Comparison of ENCODE assay signal across 8 mouse cellular contexts in genomic region chr4:86856304-86857112, GRCm38 (mm10). TPM values are rescaled to one million over a fixed set of nuclear protein-coding genes. Genes with fewer than 3 reads are reported as not detected.
DNase-seq lines count a peak whose midpoint lies in the region; ATAC-seq and TF ChIP-seq lines count a peak whose summit lies in the region.

No protein-coding gene starts in this region.

- WGBS in heart, embryonic 15.5 days, result under 1% methylated on average over 50 of the region's 50 CpGs
- 1% methylated on average over 50 of the region's 50 CpGs for WGBS in hindbrain, embryonic 15.5 days
- WGBS in midbrain, embryonic 14.5 days, result 2% methylated on average over 50 of the region's 50 CpGs

- peak; percentile 5; the same call in 1 of the 2 replicates for ATAC-seq in heart, embryonic 15.5 days (replicated peaks; ENCODE audit: insufficient number of reproducible peaks, insufficient read depth, low FRiP score, low read depth)
- ATAC-seq in hindbrain, embryonic 15.5 days (ENCODE audit: low FRiP score, low read depth), result no peak
- ATAC-seq in midbrain, embryonic 14.5 days (ENCODE audit: low FRiP score, low TSS enrichment), result 0 out of 2 replicates have a peak, but pooled peaks have one; percentile 0

- no peak for TF ChIP-seq POLR2A in bone marrow macrophage, adult 2 months (IDR thresholded peaks at IDR 0.05; ENCODE audit: borderline replicate concordance, low read depth, low read length)

- peak overlapping the region; percentile 92 for H3K4me3 ChIP-seq in heart, embryonic 15.5 days
- peak overlapping the region; percentile 76 for H3K4me3 ChIP-seq in bone marrow macrophage, adult 2 months (ENCODE audit: insufficient read depth, low read length)
- H3K4me3 ChIP-seq in hindbrain, embryonic 15.5 days, result peak overlapping the region; percentile 84
- H3K4me3 ChIP-seq in midbrain, embryonic 14.5 days (replicated peaks; ENCODE audit: low read depth, low read length), result peak overlapping the region; percentile 89

- H3K36me3 ChIP-seq in heart, embryonic 15.5 days, result peaks cover 32% of the 10 kb centered on the region
- H3K36me3 ChIP-seq in hindbrain, embryonic 15.5 days, result peaks cover 26% of the 10 kb centered on the region
- peaks cover 38% of the 10 kb centered on the region for H3K36me3 ChIP-seq in midbrain, embryonic 14.5 days (ENCODE audit: control insufficient read depth, insufficient read depth, low read length)

- peak overlapping the region; percentile 90 for H3K27ac ChIP-seq in heart, embryonic 15.5 days
- peak overlapping the region; percentile 86 for H3K27ac ChIP-seq in bone marrow macrophage, adult 2 months (ENCODE audit: insufficient read depth, low read depth, low read length)
- H3K27ac ChIP-seq in hindbrain, embryonic 15.5 days (replicated peaks), result peak overlapping the region; percentile 98
- peak overlapping the region; percentile 97 for H3K27ac ChIP-seq in midbrain, embryonic 14.5 days (replicated peaks; ENCODE audit: low read depth, low read length)

- H3K9me3 ChIP-seq in heart, embryonic 15.5 days (replicated peaks), result no peaks in the 10 kb centered on the region
- no peaks in the 10 kb centered on the region for H3K9me3 ChIP-seq in hindbrain, embryonic 15.5 days
- no peaks in the 10 kb centered on the region for H3K9me3 ChIP-seq in midbrain, embryonic 14.5 days (ENCODE audit: control insufficient read depth, low read length)

- no peaks in the 10 kb centered on the region for H3K27me3 ChIP-seq in heart, embryonic 15.5 days
- no peaks in the 10 kb centered on the region for H3K27me3 ChIP-seq in hindbrain, embryonic 15.5 days
- H3K27me3 ChIP-seq in midbrain, embryonic 14.5 days (ENCODE audit: control insufficient read depth, insufficient read depth, low read length), result no peaks in the 10 kb centered on the region

- H3K9ac ChIP-seq in heart, embryonic 15.5 days, result peak overlapping the region; percentile 100
- peak overlapping the region; percentile 100 for H3K9ac ChIP-seq in hindbrain, embryonic 15.5 days
- peak overlapping the region; percentile 99 for H3K9ac ChIP-seq in midbrain, embryonic 14.5 days (replicated peaks; ENCODE audit: low read length)

- DNase-seq in heart, adult 11 months, result no peak
- peak; percentile 27 for DNase-seq in 416B (ENCODE audit: low read depth)
- peak; percentile 31 for DNase-seq in midbrain, embryonic 14.5 days
- no peak for DNase-seq in cerebellum, adult 9-11 months
- no peak for DNase-seq in spleen, postnatal 36 days (ENCODE audit: low spot score in 2 of 2)

- H3K4me1 ChIP-seq in heart, embryonic 15.5 days (replicated peaks), result peaks cover 10% of the 10 kb centered on the region
- H3K4me1 ChIP-seq in bone marrow macrophage, adult 2 months (ENCODE audit: control insufficient read depth, insufficient read depth, low read length), result peaks cover 6% of the 10 kb centered on the region; the same call in 1 of the 2 replicates
- H3K4me1 ChIP-seq in hindbrain, embryonic 15.5 days (replicated peaks), result peaks cover 20% of the 10 kb centered on the region
- H3K4me1 ChIP-seq in midbrain, embryonic 14.5 days (ENCODE audit: control insufficient read depth, insufficient read depth, low read length), result peaks cover 16% of the 10 kb centered on the region

- no peak for TF ChIP-seq CTCF in bone marrow macrophage, adult 2 months (IDR thresholded peaks at IDR 0.05; ENCODE audit: low read depth, low read length)

- H3K4me2 ChIP-seq in heart, embryonic 15.5 days, result peak overlapping the region; percentile 83
- peak overlapping the region; percentile 87 for H3K4me2 ChIP-seq in hindbrain, embryonic 15.5 days
- H3K4me2 ChIP-seq in midbrain, embryonic 14.5 days (ENCODE audit: low read length), result peak overlapping the region; percentile 87

RNA-seq across cellular contexts. Expression of gene Rps6, which starts 0.7 kb away (rescaled TPM):
- 405 and 410 TPM in 2 replicates for polyA plus RNA-seq in heart, embryonic 15.5 days (2015; fragmentation: Nextera tagmentation; extraction: Ambion mirVana)
- 1,487 and 1,542 TPM in 2 replicates for polyA plus RNA-seq in bone marrow macrophage, adult 2 months (2012; ENCODE audit: insufficient read depth, insufficient read length, missing spikeins)
- 374 and 396 TPM in 2 replicates for polyA plus RNA-seq in hindbrain, embryonic 15.5 days (2015; fragmentation: Nextera tagmentation; extraction: Ambion mirVana)
- polyA plus RNA-seq in midbrain, embryonic 14.5 days (2014; fragmentation: Nextera tagmentation; extraction: Ambion mirVana), result 413 and 486 TPM in 2 replicates

RNA-seq across cellular contexts. Expression of gene Acer2, which starts 17.7 kb away (rescaled TPM):
- 28.6 and 30.4 TPM in 2 replicates for polyA plus RNA-seq in heart, embryonic 15.5 days (2015; fragmentation: Nextera tagmentation; extraction: Ambion mirVana)
- 0.72 TPM in 1 of 2 replicates, not detected in the other for polyA plus RNA-seq in bone marrow macrophage, adult 2 months (2012; ENCODE audit: insufficient read depth, insufficient read length, missing spikeins)
- 18.0 and 20.2 TPM in 2 replicates for polyA plus RNA-seq in hindbrain, embryonic 15.5 days (2015; fragmentation: Nextera tagmentation; extraction: Ambion mirVana)
- 22.5 and 26.8 TPM in 2 replicates for polyA plus RNA-seq in midbrain, embryonic 14.5 days (2014; fragmentation: Nextera tagmentation; extraction: Ambion mirVana)

Comparison
In these comparisons a context has a peak if more than half of its experiments do, and no peak if none do; other contexts are left out.
1. DNase-seq: peak in 416B (single experiment) and midbrain, embryonic 14.5 days (single experiment); none in heart, adult 11 months (single experiment), cerebellum, adult 9-11 months (single experiment) and spleen, postnatal 36 days (0 of 2).
2. RNA of gene Acer2, which starts 17.7 kb away (polyA plus RNA-seq): 28.6 to 30.4 TPM in heart, embryonic 15.5 days, 22.5 to 26.8 TPM in midbrain, embryonic 14.5 days and 18.0 to 20.2 TPM in hindbrain, embryonic 15.5 days; 0.72 TPM in bone marrow macrophage, adult 2 months; every median in the first group is over 10 times any median in the second.
3. Peak in every context shown above with its lines, with median percentiles within 50 percentile points of each other: H3K27ac ChIP-seq, H3K4me2 ChIP-seq, H3K4me3 ChIP-seq and H3K9ac ChIP-seq.